Mouse (Mus musculus): Measurements from ENCODE around the gene Gsto1. TPM values are rescaled to one million over a fixed set of nuclear protein-coding genes. Genes with fewer than 3 reads are reported as not detected.
"Not testable (repeated sequence)": the region's sequence is repeated elsewhere in the genome, so short reads cannot be mapped to it uniquely, and the experiment has no call there.

The Gsto1 gene
- 46.5 and 48.4 TPM in 2 replicates for polyA plus RNA-seq (2012; rRNA removed)

GRCm38 (mm10) chr19:47854796-47855783 lies at the start of gene Gsto1:
TSS of gene Gsto1 (plus strand) at chr19:47854970.
- DNase-seq (ENCODE audit: extremely low spot score in 1 of 2, low spot score in 1 of 2) = peak; percentile 81 to 90

DNA sequence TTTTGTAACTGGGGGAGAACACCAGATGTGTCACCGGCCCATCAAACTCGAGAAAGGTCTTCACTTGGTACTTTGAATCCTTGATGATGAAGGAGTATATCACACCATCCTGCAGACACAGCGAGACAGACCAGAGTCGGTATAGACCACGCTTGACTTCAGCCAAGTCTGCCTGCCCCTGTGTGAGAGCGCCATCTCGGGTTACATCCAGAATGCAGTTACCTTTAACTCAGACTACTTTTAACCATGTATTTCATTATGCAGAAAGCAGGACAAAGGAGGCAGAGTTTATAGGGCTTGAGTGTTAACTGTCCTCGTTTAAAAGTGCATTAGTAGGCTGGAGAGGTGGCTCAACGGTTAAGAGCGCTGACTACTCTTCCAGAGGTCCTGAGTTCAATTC lies 42.7 kb upstream of the Gsto1 start:
- DNase-seq (ENCODE audit: extremely low spot score in 1 of 2, low spot score in 1 of 2) = no peak

DNA sequence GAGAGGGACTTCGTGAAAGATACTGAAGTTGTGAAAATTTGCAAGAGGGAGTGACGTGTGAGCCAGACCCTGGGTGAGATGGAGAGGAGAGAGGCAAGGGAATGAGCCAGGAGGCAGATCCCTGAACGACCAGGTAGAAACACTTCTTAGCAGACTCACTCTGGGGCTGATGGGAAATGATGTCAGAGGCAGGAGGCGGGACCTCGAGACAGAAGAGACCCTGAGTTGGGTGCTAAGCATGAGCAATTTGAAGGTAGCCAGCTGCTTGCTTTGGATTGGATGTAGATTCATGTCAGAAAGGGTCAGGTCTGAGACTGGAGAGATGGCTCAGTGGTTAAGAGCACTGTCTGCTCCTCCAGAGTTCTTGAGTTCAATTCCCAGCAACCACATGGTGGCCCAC lies 40.0 kb upstream of the Gsto1 start:
- no peak for DNase-seq (ENCODE audit: extremely low spot score in 1 of 2, low spot score in 1 of 2)

DNA sequence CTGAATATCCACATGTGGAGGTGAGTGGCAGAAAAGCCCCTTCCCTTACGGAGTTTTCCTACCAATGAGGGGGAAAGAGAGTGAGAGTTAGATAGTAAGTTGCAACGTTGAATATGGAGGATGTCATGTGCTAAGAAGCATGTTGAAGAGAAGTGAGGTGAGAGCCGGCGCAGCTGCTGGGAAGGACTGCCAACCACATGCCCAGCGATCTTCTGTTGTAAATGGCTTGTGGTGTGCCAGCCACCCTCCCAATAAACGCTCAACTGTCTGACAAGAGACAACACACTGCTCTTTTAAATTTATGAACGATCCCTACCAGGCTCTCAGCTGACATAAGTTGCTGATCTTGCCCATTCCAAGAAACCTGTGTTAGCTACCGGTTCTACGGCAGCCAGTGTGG lies 37.1 kb upstream of the Gsto1 start:
- no peak for DNase-seq (ENCODE audit: extremely low spot score in 1 of 2, low spot score in 1 of 2)

DNA sequence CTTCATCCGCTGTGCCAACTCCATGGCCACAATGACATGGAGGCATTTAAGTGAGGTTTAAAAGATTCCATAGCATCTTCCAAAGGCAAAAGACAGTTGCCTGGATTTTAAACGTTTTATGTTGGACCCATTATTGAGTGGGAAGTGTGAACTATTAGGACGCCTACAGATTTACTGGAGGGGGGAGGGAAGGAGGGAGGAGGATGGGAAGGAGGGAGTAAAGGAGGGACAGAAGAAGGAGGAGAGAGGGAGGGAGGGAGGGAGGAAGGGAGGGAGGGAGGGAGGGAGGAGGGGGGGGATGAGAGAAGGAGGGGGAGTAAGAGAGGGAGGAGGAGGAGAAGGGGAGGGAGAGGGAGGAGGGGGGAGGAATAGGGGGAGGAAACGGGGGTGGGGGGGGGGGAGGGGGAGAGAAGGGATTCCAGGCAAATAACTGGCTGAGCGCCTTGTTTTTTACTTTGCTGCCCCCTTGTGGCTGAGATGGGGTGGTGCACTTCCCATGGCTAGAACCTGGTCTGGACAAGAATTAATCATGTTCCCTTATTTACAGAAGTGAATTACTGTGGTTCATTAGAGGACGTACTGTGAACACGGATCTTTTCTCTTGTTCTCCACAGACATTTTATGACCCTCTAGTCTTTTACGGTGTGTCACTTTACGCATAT lies 33.8 kb upstream of the Gsto1 start:
- peak; percentile 43 to 90 for DNase-seq (ENCODE audit: extremely low spot score in 1 of 2, low spot score in 1 of 2)

DNA sequence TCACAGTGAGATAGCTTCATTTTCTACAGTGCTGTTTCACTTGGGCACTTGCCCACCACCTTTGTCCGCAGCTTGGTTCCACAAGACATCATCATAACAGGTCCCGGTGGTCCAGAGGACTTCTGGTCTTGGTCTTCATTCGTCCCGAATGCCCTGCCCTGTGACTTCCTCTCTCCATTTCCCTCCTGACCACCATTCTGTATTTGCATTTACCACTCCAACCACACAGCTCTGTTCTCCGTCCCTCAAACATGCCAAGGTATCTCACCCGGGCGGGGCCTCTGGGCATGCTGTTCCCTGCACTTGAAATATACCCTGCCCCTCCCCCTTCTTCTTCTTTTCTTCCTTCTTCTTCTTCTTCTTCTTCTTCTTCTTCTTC lies 33.3 kb upstream of the Gsto1 start:
- DNase-seq (ENCODE audit: extremely low spot score in 1 of 2, low spot score in 1 of 2) = no peak

DNA sequence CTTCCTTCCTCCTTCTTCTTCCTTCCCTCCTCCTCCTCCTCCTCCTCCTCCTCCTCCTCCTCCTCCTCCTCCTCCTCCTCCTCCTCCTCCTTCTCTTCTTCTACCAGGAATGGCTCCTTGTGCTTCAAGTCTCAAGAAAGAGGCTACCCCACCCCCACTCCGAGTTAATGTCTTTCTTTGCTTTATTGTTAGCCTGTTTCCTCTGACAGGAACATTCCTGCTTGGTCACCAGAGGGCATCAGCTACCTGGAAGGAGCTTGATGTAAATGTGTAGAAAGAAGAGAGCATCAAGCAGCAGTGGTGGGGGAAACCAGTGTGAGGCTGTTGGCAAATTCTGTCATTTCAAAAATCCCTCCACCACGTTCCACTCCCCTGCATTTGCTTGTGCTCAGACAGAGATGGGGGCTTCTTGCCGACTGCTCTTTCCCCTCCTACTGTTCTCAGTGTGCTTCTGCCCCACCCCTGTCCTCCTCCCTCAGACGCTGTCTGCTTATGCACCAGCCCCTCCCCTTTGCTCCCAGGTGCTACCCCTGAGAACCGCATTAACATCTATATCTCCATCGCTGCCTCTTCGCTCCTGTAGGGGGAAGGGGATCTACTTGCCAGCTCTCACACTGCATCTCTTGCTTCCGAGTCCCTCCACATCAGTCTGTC lies 32.5 kb upstream of the Gsto1 start:
- DNase-seq (ENCODE audit: extremely low spot score in 1 of 2, low spot score in 1 of 2) = peak in 1 of 2 experiments; percentile 8

- DNase-seq (ENCODE audit: extremely low spot score in 1 of 2, low spot score in 1 of 2) = no peak
These were observed 30.7 kb upstream of the Gsto1 start for GRCm38 (mm10) chr19:47824026-47824425.

- DNase-seq (ENCODE audit: extremely low spot score in 1 of 2, low spot score in 1 of 2) = no peak
These were observed 24.8 kb upstream of the Gsto1 start for GRCm38 (mm10) chr19:47829913-47830450.

- DNase-seq (ENCODE audit: extremely low spot score in 1 of 2, low spot score in 1 of 2) = no peak
These were observed 23.7 kb upstream of the Gsto1 start for GRCm38 (mm10) chr19:47831111-47831510.

GRCm38 (mm10) chr19:47832316-47832715 lies 22.5 kb upstream of the Gsto1 start:
- DNase-seq (ENCODE audit: extremely low spot score in 1 of 2, low spot score in 1 of 2) = no peak

- no peak for DNase-seq (ENCODE audit: extremely low spot score in 1 of 2, low spot score in 1 of 2)
These were observed 20.2 kb upstream of the Gsto1 start for GRCm38 (mm10) chr19:47834614-47835013.

- DNase-seq (ENCODE audit: extremely low spot score in 1 of 2, low spot score in 1 of 2) = no peak
These were observed 19.0 kb upstream of the Gsto1 start for GRCm38 (mm10) chr19:47835776-47836175.

DNA sequence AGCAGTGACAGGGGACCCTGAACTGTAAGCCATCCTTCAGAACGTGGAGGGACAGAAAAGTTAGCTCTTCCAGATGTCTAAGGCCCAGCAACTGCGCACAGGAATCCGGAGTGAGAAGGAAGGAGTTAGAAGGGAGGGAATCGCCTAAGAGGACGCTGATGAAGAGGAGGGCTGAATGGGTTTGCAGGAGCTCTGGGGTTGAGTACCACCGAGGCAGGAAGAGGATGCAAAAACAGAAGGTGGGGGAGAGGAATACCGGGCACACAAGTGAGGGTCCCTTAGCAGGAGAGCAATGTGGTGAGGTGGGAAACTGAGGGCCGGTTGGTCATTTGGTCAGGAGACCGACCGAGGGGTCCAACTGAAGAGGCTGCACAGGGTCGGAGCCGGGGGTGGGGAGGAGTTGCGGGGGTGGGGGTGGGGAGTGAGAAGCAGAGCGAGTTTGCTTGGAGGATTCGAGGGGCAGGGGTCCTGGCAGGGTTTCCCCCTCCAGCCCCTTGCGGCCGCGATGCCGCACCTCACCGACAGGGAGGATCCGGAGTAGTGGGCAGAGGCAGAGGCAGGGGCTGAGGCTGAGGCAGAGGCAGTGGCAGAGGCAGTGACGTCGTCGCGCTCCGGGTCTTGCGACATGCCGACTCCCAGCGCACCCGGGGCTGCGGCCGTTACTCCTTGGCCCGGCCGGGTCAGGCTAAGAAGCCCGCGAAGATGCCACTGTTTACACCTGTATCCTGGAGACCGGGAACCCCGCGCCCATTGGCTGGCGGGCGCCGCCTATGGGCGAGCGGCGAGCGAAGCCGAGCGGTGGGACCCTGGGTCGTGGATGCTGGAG lies 17.9 kb upstream of the Gsto1 start:
- DNase-seq (ENCODE audit: extremely low spot score in 1 of 2, low spot score in 1 of 2) = peak; percentile 14 to 51

DNA sequence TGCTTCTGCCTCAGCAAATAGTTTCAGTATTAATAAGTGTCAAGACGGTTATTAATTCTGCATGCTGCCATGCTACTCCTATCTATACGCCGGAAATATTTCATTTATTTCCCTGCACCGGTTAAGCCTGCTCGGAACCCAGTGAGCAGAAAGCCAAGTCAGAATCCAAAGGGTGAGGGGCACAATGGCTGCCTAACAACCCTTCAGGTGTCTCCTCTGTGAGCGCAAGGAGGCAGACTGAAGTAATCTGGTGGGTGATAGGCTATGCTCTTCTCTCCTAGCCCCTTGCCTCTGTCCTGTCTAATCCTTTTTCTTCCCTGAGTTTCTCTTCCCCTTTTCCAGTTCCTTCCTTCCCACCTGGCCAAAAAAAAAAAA lies 17.3 kb upstream of the Gsto1 start:
- no peak for DNase-seq (ENCODE audit: extremely low spot score in 1 of 2, low spot score in 1 of 2)

- not testable (repeated sequence) for DNase-seq (ENCODE audit: extremely low spot score in 1 of 2, low spot score in 1 of 2)
These were observed 13.5 kb upstream of the Gsto1 start for GRCm38 (mm10) chr19:47841234-47841633.

- no peak for DNase-seq (ENCODE audit: extremely low spot score in 1 of 2, low spot score in 1 of 2)
These were observed 5.0 kb upstream of the Gsto1 start for GRCm38 (mm10) chr19:47849735-47850134.

GRCm38 (mm10) chr19:47852131-47852530 lies 2.6 kb upstream of the Gsto1 start:
- DNase-seq (ENCODE audit: extremely low spot score in 1 of 2, low spot score in 1 of 2) = not testable (repeated sequence)

- no peak for DNase-seq (ENCODE audit: extremely low spot score in 1 of 2, low spot score in 1 of 2)
These were observed 1.7 kb upstream of the Gsto1 start for GRCm38 (mm10) chr19:47853053-47853452.
